Mouse (Mus musculus) brain, embryonic 18.5 days (tissue): ENCODE data around the gene Slc16a3.
A peak's percentile ranks its signal among the peaks of the same experiment; 100 is the strongest.

Experiments used
- DNase-seq: peaks from one replicate; pipeline ENCODE4 v3.0.0-alpha.2; 2012; ENCODE audit warnings: low read depth, low spot score

The Slc16a3 gene

GRCm38 (mm10) chr11:120948328-120948727, at the start of gene Slc16a3:
Gene Slc16a3, plus strand, starts transcription at chr11:120948480.
- DNase-seq, result no peak

GRCm38 (mm10) chr11:120900276-120901244, 47.7 kb upstream of the Slc16a3 start:
- DNase-seq, result no peak

- no peak for DNase-seq
Measured at GRCm38 (mm10) chr11:120901729-120902486, 46.4 kb upstream of the Slc16a3 start.

GRCm38 (mm10) chr11:120902487-120903142, 45.7 kb upstream of the Slc16a3 start:
- no peak for DNase-seq

- DNase-seq, result no peak
Measured at GRCm38 (mm10) chr11:120903159-120903850, 45.0 kb upstream of the Slc16a3 start.

GRCm38 (mm10) chr11:120904561-120904960, 43.7 kb upstream of the Slc16a3 start:
- DNase-seq, result no peak

GRCm38 (mm10) chr11:120905430-120905873, 42.8 kb upstream of the Slc16a3 start:
- peak; percentile 1 for DNase-seq

GRCm38 (mm10) chr11:120913796-120914195, 34.5 kb upstream of the Slc16a3 start:
- DNase-seq, result no peak

- no peak for DNase-seq
Measured at GRCm38 (mm10) chr11:120916477-120916876, 31.8 kb upstream of the Slc16a3 start.

GRCm38 (mm10) chr11:120917756-120918155, 30.5 kb upstream of the Slc16a3 start:
- DNase-seq, result no peak

- DNase-seq, result no peak
Measured at GRCm38 (mm10) chr11:120922528-120922927, 25.8 kb upstream of the Slc16a3 start.

- DNase-seq, result no peak
Measured at GRCm38 (mm10) chr11:120928468-120928867, 19.8 kb upstream of the Slc16a3 start.

GRCm38 (mm10) chr11:120931479-120931878, 16.8 kb upstream of the Slc16a3 start:
- no peak for DNase-seq

- DNase-seq, result peak; percentile 78
Measured at GRCm38 (mm10) chr11:120932564-120933398, 15.5 kb upstream of the Slc16a3 start, which contains the start of gene Ccdc57. Gene Ccdc57, minus strand, starts transcription at chr11:120932872.

- no peak for DNase-seq
Measured at GRCm38 (mm10) chr11:120937976-120938375, 10.3 kb upstream of the Slc16a3 start.

- DNase-seq, result no peak
Measured at GRCm38 (mm10) chr11:120938795-120939194, 9.5 kb upstream of the Slc16a3 start.

- no peak for DNase-seq
Measured at GRCm38 (mm10) chr11:120939712-120940341, 8.5 kb upstream of the Slc16a3 start.

GRCm38 (mm10) chr11:120940959-120941358, 7.3 kb upstream of the Slc16a3 start:
- DNase-seq, result no peak

- DNase-seq, result no peak
Measured at GRCm38 (mm10) chr11:120945266-120945665, 3.0 kb upstream of the Slc16a3 start.

- DNase-seq, result no peak
Measured at GRCm38 (mm10) chr11:120945926-120946325, 2.4 kb upstream of the Slc16a3 start.
